Mouse (Mus musculus) heart, embryonic 13.5 days (tissue): ENCODE measurements at regions not wholly inside any gene's neighbourhood (a gene's known extent, or its start where the extent isn't known, plus 50 kb on each side); places are given as distances from the start of the nearest gene placed in this dataset.

Source experiments
- ATAC-seq: fragments of 200-750 bp; cut with Nextera tagmentation; 2 replicates; pipeline ENCODE4 v1.8.0; 2017; ENCODE audit warnings: moderate TSS enrichment; ENCODE audit not compliant: insufficient number of reproducible peaks, low FRiP score, low TSS enrichment; ENCODE audit errors: extremely low read depth
- H3K27ac ChIP-seq: fragments of 300-500 bp; sonication (generic); replicated peaks from 2 replicates; pipeline ENCODE4 v1.5.1; 2015; ENCODE audit warnings: moderate library complexity, mild to moderate bottlenecking, inconsistent platforms
- H3K27me3 ChIP-seq: fragments of 300-500 bp; sonication (generic); replicated peaks from 2 replicates; pipeline ENCODE4 v1.6.1; 2015; ENCODE audit warnings: mild to moderate bottlenecking, inconsistent platforms
- H3K36me3 ChIP-seq: fragments of 300-500 bp; sonication (generic); 2 replicates; pipeline ENCODE4 v1.6.1; 2015; ENCODE audit warnings: mild to moderate bottlenecking, inconsistent platforms
- H3K4me1 ChIP-seq: fragments of 300-500 bp; sonication (generic); 2 replicates; pipeline ENCODE4 v1.6.1; 2015; ENCODE audit warnings: inconsistent platforms
- H3K4me2 ChIP-seq: fragments of 300-500 bp; sonication (generic); 2 replicates; pipeline ENCODE4 v1.6.1; 2015; ENCODE audit warnings: inconsistent platforms, mild to moderate bottlenecking, moderate library complexity
- H3K4me3 ChIP-seq: fragments of 300-500 bp; sonication (generic); 2 replicates; pipeline ENCODE4 v1.5.1; 2015; ENCODE audit warnings: moderate library complexity, mild to moderate bottlenecking, inconsistent platforms
- H3K9ac ChIP-seq: fragments of 300-500 bp; sonication (generic); 2 replicates; pipeline ENCODE4 v1.6.1; 2015; ENCODE audit warnings: inconsistent platforms, mild to moderate bottlenecking, moderate library complexity
- H3K9me3 ChIP-seq: fragments of 300-500 bp; sonication (generic); 2 replicates; pipeline ENCODE4 v1.6.1; 2016; ENCODE audit warnings: inconsistent platforms
- WGBS: fragments of 180-500 bp; shearing (Covaris S2); methylation state at CpG from one replicate; pipeline ENCODE4 v1.1.7; 2015; ENCODE audit warnings: mixed read lengths; 5-methylcytosine and 5-hydroxymethylcytosine counted together

DNA sequence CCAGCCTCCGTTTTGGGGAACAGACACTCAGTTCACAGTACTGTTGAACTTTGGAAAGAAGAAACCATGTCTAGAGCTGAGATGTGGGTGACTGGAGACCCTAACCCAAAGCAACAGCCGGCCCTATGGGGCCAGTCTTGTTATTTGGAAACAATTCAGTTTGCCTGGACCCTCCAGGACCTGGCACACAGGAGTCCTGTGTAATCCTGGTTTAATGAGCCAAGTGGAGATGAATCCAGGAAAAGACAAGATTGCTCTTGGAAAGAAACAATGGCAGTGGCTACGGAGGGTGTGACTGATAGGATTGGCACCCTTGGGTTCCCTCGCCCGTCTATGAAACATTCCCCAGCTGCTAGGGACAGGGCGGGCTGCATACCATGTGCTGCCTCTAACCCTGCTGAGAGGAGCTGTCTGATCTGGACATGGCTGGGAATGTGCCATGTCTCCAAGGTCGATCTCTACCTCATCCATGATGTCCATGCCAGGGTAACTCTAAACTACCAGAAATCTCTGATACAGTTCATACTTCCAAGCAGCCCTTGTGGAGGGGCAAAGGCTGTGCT is 104.6 kb upstream of the Zmiz1 start:
- no peak for ATAC-seq
- H3K9ac ChIP-seq, result no peak overlapping the region
- no peak overlapping the region for H3K4me2 ChIP-seq
- H3K36me3 ChIP-seq, result no peaks in the 10 kb centered on the region
- peak overlapping the region; percentile 3; the same call in 1 of the 2 replicates for H3K27ac ChIP-seq
- no peaks in the 10 kb centered on the region for H3K27me3 ChIP-seq
- WGBS, result 61% methylated on average over 7 of the region's 7 CpGs
- no peaks in the 10 kb centered on the region for H3K9me3 ChIP-seq
- peaks cover 28% of the 10 kb centered on the region for H3K4me1 ChIP-seq
- no peak overlapping the region for H3K4me3 ChIP-seq

DNA sequence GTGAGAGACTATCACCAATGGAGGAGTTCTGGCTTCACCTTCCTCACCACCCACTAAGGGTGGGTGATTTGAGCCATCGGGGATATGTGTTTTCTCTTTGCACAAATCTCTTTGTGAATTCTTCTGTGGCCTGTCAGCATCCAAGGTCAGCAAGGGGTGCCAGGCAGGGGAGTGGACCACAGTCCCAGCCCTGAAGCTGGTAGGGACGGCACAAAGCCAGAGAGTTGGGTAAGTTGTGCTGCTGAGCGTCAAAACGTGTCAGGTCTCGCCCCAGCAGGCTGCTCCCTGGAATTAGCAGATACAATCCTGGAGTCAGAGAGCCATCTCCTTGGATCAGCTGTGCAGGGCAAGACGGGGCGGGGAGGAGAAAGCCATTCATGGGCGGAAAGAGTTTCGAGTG is 101.2 kb upstream of the Zmiz1 start:
- Histone ChIP-seq H3K27me3 (no peaks in the 10 kb centered on the region), H3K9ac (no peak overlapping the region), H3K4me2 (no peak overlapping the region), H3K9me3 (no peaks in the 10 kb centered on the region), H3K27ac (no peak overlapping the region), H3K4me3 (no peak overlapping the region), H3K4me1 (peaks cover 50% of the 10 kb centered on the region), H3K36me3 (no peaks in the 10 kb centered on the region)
- no peak for ATAC-seq
- WGBS, result 61% methylated on average over 9 of the region's 9 CpGs

DNA sequence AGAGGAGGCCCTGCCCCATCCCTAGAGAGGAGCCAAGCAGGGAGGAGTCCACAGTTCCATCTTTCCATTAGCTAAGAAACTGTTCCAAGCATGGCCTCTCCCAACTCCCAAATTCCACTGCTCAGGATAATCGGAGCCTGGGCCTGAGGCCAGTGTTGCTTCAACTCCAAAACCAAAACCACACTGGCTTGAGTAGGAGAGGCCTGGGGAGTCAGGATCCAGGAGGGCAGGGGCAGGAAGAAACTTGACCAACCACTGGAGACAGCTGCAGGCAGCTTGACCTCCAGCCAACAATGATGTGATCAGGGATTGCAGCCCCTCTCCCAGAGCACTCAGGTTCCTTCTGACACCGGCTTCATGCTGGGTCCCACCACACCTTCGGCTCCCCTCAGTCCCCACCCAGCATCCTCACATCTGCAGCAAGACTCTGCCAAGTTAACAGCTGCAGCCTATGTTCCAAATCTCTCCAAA is 99.1 kb upstream of the Zmiz1 start:
- no peak overlapping the region for H3K4me3 ChIP-seq
- no peak overlapping the region for H3K9ac ChIP-seq
- WGBS, result 48% methylated on average over 3 of the region's 3 CpGs
- H3K4me2 ChIP-seq, result no peak overlapping the region
- H3K27ac ChIP-seq, result peak overlapping the region; percentile 32; the same call in 1 of the 2 replicates
- H3K4me1 ChIP-seq, result peaks cover 37% of the 10 kb centered on the region
- no peaks in the 10 kb centered on the region for H3K9me3 ChIP-seq
- H3K27me3 ChIP-seq, result no peaks in the 10 kb centered on the region
- ATAC-seq, result no peak
- H3K36me3 ChIP-seq, result no peaks in the 10 kb centered on the region

DNA sequence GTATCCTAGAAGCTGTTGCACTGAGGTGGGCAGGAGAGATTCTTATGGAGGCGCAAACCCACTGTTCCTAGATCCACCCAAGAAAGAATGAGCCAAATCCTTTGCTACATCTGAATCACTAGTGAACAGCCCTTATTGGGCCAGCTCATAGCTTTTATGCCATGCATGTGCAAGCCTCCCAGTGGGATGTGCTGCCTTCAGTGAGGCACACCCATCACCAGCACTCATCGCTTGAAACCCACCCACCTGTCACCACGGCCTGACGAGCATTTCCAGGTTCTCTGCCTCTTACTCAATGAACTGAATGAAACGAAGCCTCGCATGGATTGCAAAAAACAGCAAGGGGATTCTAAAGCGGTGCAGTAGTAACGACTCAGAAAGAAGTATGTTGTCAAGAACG is 98.3 kb upstream of the Zmiz1 start:
- no peaks in the 10 kb centered on the region for H3K36me3 ChIP-seq
- H3K9ac ChIP-seq, result no peak overlapping the region
- H3K4me1 ChIP-seq, result peaks cover 43% of the 10 kb centered on the region
- no peak overlapping the region for H3K4me2 ChIP-seq
- no peak overlapping the region for H3K27ac ChIP-seq
- WGBS, result 46% methylated on average over 9 of the region's 9 CpGs
- H3K27me3 ChIP-seq, result no peaks in the 10 kb centered on the region
- H3K9me3 ChIP-seq, result no peaks in the 10 kb centered on the region
- no peak for ATAC-seq
- no peak overlapping the region for H3K4me3 ChIP-seq

DNA sequence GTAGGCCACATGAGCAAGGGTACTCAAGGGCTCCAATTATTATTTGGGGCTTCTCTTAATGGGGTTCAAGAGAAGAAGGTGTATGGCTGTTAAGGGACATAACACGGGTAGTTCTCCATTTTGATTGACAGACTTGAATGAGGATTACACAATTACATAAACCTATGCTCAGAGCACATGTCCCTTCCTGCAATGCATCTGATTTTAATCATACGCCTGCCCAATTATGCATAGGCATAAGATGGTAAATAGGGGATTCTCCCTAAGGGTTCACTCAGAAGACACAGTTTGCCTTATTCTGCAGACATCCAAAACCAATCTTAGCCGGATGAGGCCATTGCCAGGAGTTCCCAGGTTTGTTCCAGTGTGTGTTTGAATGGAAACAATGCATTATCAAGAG is 97.9 kb upstream of the Zmiz1 start:
- H3K9ac ChIP-seq, result no peak overlapping the region
- H3K27ac ChIP-seq, result no peak overlapping the region
- peaks cover 47% of the 10 kb centered on the region for H3K4me1 ChIP-seq
- no peaks in the 10 kb centered on the region for H3K9me3 ChIP-seq
- H3K36me3 ChIP-seq, result no peaks in the 10 kb centered on the region
- no peak for ATAC-seq
- H3K27me3 ChIP-seq, result no peaks in the 10 kb centered on the region
- H3K4me3 ChIP-seq, result no peak overlapping the region
- 77% methylated on average over 3 of the region's 3 CpGs for WGBS
- no peak overlapping the region for H3K4me2 ChIP-seq

DNA sequence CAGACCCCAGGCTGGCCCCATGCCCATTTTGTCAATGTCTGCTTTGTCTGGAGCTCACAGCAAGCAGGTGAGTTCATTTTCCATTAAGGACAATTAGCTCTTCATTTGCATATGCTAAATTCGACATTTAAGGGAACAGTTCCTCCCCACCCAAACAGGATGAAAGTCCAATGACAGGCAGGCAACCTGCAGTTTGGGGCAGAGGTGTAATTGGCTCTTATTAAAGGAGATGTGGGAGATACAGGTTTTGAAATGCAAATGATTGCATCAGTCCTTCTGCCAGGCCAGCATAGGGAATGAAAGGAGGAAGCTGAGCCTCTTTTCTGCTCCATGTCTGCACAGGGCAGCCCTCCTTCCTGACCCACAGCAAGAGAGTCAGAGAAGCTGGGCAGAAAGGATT is 96.2 kb upstream of the Zmiz1 start:
- H3K4me2 ChIP-seq, result no peak overlapping the region
- no peak for ATAC-seq
- H3K4me3 ChIP-seq, result no peak overlapping the region
- WGBS, result 12% methylated on average over 1 of the region's 1 CpGs
- no peak overlapping the region for H3K27ac ChIP-seq
- H3K4me1 ChIP-seq, result peaks cover 49% of the 10 kb centered on the region
- no peak overlapping the region for H3K9ac ChIP-seq
- H3K9me3 ChIP-seq, result no peaks in the 10 kb centered on the region
- no peaks in the 10 kb centered on the region for H3K27me3 ChIP-seq
- no peaks in the 10 kb centered on the region for H3K36me3 ChIP-seq

DNA sequence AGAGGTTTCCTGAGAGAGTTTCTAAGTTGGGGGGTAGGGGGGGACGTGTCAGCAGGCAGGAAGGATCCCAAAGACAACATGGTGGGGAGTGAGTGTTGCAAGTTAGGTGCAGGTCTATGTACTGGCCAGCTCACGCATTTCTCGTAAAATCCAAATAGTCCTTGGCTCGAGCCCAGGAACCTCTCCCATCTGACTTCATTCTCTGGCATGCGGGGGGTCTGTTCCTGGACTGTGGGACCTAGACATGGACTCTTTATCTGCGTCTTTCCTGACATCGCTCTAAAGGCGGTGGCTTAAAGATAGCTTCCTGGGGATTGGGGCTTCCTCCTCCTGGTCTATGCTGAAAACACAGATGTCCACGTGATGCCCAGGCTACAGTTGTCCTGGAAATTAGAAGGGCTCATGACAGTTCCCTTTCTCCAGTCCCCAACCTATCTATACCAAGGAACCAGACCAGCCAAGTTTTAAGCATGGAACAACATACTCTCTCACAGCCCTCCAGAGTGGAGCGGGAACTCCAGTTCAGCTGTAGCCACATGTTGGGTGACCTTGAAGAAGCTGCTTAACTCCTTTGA is 93.7 kb upstream of the Zmiz1 start:
- Histone ChIP-seq H3K36me3 (peaks cover 5% of the 10 kb centered on the region), H3K4me2 (peak overlapping the region; percentile 4; the same call in 1 of the 2 replicates), H3K4me3 (no peak overlapping the region), H3K9me3 (peaks cover 5% of the 10 kb centered on the region; the same call in 1 of the 2 replicates), H3K27me3 (no peaks in the 10 kb centered on the region), H3K9ac (0 out of 2 replicates have a peak overlapping the region, but pooled peaks have one; percentile 33), H3K4me1 (peaks cover 36% of the 10 kb centered on the region), H3K27ac (peak overlapping the region; percentile 52)
- WGBS, result 29% methylated on average over 10 of the region's 10 CpGs
- ATAC-seq, result 0 out of 2 replicates have a peak, but pooled peaks have one; percentile 15

DNA sequence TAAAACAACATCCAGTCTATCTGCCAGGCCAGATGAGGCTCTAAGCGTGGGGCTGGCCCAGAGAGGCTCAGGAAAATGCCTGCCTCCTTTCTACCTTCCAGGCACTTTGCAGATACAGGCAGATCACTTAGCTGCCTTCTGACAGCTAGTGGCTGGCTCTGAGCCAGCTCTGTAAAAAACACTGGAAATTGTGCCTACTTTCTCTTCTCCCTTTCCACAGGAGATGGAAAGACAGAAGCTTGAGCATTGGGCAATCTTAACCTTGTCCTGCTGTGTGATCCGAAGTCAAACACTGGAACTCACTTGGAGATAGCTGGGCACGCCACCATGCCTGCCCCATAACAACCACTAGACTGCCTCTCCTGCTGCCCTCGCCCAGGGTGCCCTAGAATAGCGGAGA is 93.0 kb upstream of the Zmiz1 start:
- no peak overlapping the region for H3K4me2 ChIP-seq
- no peak overlapping the region for H3K9ac ChIP-seq
- no peak overlapping the region for H3K4me3 ChIP-seq
- peak overlapping the region; percentile 52 for H3K27ac ChIP-seq
- no peak for ATAC-seq
- peaks cover 5% of the 10 kb centered on the region; the same call in 1 of the 2 replicates for H3K9me3 ChIP-seq
- peaks cover 5% of the 10 kb centered on the region for H3K36me3 ChIP-seq
- 57% methylated on average over 5 of the region's 5 CpGs for WGBS
- H3K27me3 ChIP-seq, result no peaks in the 10 kb centered on the region
- H3K4me1 ChIP-seq, result peaks cover 36% of the 10 kb centered on the region

DNA sequence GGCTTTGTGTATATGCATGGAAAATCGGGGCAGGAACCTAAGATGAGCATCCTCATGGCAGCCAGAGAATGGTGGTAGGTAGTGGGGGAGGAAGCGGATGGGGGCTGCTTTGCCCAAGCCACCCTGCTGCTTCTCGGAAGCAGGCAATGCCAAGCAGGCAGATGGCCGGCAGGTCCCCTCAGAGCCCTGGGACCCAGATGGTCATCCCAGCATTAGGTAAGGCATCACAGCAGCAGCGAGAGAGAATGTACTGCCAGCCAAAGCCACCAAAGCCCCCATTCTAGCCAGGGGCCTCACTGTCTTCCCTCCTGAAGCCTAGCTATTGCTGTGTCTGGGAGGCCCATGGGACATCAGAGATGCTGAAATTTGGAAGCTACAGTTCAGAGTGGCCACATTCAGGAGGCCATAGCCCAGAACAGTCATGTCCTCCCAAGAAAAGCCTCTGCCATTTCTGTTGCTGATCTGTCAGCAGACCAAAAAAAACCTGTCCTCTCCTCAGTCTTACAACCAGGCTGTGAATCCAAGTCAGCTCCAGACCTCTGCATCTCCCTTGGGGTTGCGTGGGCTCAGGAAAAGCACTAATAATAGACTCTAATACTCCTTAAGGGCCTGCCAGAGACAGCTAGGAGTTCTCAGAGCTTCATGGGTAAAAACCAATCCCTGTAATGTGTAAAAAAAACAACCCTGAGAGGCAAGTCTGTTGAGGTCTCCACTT is 88.5 kb upstream of the Zmiz1 start:
- Histone ChIP-seq H3K27me3 (no peaks in the 10 kb centered on the region), H3K9me3 (peaks cover 5% of the 10 kb centered on the region; the same call in 1 of the 2 replicates), H3K36me3 (peaks cover 5% of the 10 kb centered on the region), H3K4me1 (peaks cover 40% of the 10 kb centered on the region), H3K4me3 (no peak overlapping the region), H3K27ac (peak overlapping the region; percentile 53), H3K4me2 (no peak overlapping the region), H3K9ac (peak overlapping the region; percentile 48)
- 72% methylated on average over 6 of the region's 6 CpGs for WGBS
- ATAC-seq, result no peak

DNA sequence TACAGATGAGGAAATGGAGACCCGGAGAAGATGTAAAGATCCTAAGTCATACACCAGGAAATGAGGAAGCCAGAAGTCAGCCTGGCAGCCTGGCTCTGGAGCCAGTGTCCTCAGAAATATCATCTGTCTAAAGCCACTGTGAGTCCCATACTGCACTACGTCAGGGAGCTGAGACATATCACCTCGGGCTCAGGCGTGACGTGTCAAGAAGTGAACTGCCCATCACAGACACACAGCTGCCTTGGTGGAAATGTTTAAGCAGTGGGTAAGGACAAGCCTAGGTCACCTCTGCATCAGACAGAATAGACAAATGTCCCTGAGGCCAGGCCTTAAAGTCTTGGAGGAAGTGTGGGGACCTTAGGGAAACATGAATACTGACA is 88.0 kb upstream of the Zmiz1 start:
- no peak for ATAC-seq
- H3K9ac ChIP-seq, result peak overlapping the region; percentile 48
- peaks cover 5% of the 10 kb centered on the region; the same call in 1 of the 2 replicates for H3K9me3 ChIP-seq
- no peak overlapping the region for H3K4me3 ChIP-seq
- H3K4me2 ChIP-seq, result no peak overlapping the region
- peaks cover 35% of the 10 kb centered on the region for H3K4me1 ChIP-seq
- peak overlapping the region; percentile 53 for H3K27ac ChIP-seq
- H3K27me3 ChIP-seq, result no peaks in the 10 kb centered on the region
- peaks cover 5% of the 10 kb centered on the region for H3K36me3 ChIP-seq
- 41% methylated on average over 5 of the region's 5 CpGs for WGBS

DNA sequence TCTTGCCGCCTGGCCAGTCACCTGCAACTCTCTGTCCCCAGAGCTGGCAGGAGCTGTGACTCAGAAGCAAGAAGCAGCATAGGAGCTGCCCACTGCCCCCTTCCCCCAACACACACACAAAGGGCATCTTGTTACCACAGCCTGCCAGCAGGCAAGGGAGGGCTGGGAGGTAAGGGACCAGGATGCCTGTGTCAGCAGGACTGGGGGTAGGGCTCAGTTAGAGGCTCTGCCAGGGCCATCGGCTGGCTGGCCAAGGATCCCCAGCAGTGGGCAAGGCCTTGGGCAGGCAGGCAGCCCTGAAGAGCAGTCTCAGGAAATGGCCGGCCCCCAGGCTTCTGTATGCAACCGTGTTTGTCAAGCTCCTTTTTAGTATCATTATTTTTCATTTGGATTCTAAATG is 87.3 kb upstream of the Zmiz1 start:
- peaks cover 5% of the 10 kb centered on the region for H3K36me3 ChIP-seq
- peak overlapping the region; percentile 66 for H3K9ac ChIP-seq
- H3K4me1 ChIP-seq, result peaks cover 29% of the 10 kb centered on the region
- H3K4me2 ChIP-seq, result no peak overlapping the region
- H3K4me3 ChIP-seq, result no peak overlapping the region
- ATAC-seq, result no peak
- H3K9me3 ChIP-seq, result peaks cover 5% of the 10 kb centered on the region; the same call in 1 of the 2 replicates
- H3K27ac ChIP-seq, result peak overlapping the region; percentile 53
- 55% methylated on average over 4 of the region's 4 CpGs for WGBS
- H3K27me3 ChIP-seq, result no peaks in the 10 kb centered on the region
